Mouse (Mus musculus) naive thymus-derived CD4-positive, alpha-beta T cell, adult 5 months (primary cell): ENCODE results near the gene Siglece. TPM values are rescaled to one million over a fixed set of nuclear protein-coding genes. Genes with fewer than 3 reads are reported as not detected.

Experiments
- polyA plus RNA-seq: library from polyadenylated mRNA; unstranded; fragments of 100-300 nt; shearing (Covaris generic); gene quantifications from one replicate; pipeline ENCODE4 v1.2.1, GENCODE M21; 2017

Siglece gene
- 0.50 TPM for polyA plus RNA-seq

DNA sequence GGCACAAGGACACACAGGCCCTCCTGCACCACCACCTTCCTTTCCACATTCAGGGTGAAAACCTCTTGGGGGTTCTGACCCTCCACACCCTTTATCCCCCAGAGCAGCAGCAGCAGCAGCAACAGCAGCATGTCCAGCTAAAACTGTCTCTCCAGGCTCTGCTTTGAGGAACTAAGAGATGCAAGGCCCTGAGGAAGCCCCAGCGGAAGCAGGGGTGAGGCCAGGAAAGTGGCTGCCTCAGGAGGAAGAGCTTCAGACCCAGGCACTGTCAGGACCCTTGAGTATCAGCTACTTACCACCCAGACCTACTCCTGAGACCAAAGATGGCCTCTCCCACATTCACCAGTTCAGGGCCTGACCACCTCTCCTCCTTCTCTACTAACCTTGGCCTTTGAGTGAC, at the start of gene Siglece:
Gene Siglece (minus strand): TSS at position 160 of the 400 bp plus-strand sequence.

DNA sequence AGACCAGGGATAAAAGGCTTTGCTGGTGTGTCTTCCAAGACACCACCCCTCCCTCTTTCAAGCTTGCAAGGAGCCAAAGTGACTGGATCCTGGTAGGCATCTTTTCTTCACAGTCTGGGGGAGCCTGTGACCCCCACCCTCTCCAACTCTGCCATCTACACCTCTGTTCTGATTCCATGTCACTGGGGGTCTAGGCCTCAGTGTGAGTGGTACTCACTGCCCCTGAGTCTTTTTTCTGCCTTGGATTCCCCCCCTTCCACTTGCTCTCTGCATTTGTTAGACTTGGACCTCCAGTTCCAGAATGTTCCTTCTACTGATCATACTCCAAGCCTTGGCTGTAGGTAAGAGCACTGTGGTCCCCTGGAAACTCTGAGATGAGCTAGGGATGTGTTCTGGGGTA, 30.2 kb upstream of the Siglece start, which contains the start of gene Klk14:
Gene Klk14 (plus strand): TSS at position 301 of the 400 bp plus-strand sequence.

DNA sequence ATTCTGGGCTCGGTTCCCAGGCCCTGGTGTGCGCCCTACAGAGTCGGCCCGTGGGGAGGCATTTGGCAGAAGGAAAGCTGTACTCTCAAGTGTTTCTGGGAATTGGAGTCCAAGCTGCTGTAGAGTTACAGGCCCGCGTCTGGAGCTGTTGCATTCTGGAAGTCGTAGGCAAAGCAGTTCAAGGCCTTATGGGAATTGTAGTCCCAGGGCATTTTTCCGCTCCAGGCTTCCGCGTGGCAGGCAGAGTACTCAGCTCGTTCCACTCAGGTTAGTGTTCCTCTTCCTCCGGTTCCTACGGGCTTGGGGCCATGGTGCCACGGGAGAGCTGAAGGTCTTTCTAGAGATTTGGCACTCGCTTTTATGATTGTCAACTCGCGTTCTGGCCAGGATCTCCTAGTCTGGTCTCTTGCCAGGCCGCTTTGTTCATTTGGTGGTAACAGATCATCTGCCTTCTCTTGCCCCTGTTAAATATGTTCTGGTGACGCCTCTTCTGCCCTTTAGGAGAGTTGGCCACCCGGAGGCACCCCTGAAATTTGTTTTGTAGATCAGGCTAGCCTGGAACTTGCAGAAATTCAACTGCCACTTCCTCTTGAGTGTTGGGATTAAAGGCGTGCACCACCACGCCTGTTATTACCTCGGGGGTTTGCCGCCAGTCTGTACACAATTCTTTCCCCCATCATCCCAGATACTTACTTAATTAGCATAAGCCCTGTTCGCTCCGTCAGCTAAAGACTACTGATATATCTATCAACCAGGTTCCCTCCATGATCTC, 12.0 kb upstream of the Siglece start, which contains the start of gene Ctu1:
Gene Ctu1 (plus strand): TSS at position 208 of the 772 bp plus-strand sequence.

DNA sequence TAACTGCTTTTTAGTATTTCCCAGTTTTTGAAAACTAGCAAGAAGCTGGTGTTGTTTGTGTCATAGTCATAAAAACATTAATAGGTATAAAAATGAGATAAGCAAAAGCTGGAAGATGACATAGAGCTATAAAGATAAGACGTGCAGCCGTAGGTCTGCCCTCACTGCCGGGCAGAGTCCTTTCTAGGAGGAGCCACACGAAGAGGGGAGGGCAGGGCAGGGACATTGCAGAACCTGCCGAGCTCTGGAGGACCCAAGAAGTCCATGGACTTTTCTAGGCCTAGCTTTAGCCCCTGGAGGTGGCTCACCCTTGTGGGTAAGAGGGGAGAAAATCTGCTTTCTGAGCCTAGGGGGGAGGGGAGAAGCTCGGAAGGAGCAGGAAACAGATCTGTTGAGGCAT, 25.5 kb downstream of the Siglece start, which contains the start of gene Ceacam18:
Gene Ceacam18 (plus strand): TSS at position 208 of the 400 bp plus-strand sequence.

GRCm38 (mm10) chr7:43606896-43607742, 52.8 kb downstream of the Siglece start, which contains the start of gene Zfp819:
Zfp819 (plus strand) TSS chr7:43607169.

Other genes with a start within 250 kb of the Siglece start
- not detected for gene Lim2, start 232.5 kb downstream of the Siglece start, polyA plus RNA-seq
- gene Nkg7, start 223.1 kb downstream of the Siglece start, polyA plus RNA-seq: 3.4 TPM
- not detected for gene Cldnd2, start 219.4 kb downstream of the Siglece start, polyA plus RNA-seq
- 36.6 TPM for gene Etfb, start 216.1 kb downstream of the Siglece start, polyA plus RNA-seq
- gene Gm45233, start 216.0 kb downstream of the Siglece start, polyA plus RNA-seq: not detected
- 0.75 TPM for gene Vsig10l, start 197.0 kb downstream of the Siglece start, polyA plus RNA-seq
- gene Iglon5, start 170.1 kb downstream of the Siglece start, polyA plus RNA-seq: not detected
- not detected for gene 4931406B18Rik, start 154.2 kb downstream of the Siglece start, polyA plus RNA-seq
- gene Cd33, start 115.7 kb downstream of the Siglece start, polyA plus RNA-seq: not detected
- gene Zfp658, start 97.9 kb downstream of the Siglece start, polyA plus RNA-seq: 4.4 TPM
- 4.4 TPM for gene Zfp719, start 80.6 kb downstream of the Siglece start, polyA plus RNA-seq
- not detected for gene Zfp819, start 53.0 kb downstream of the Siglece start, polyA plus RNA-seq
- not detected for gene Ceacam18, start 25.5 kb downstream of the Siglece start, polyA plus RNA-seq
- 6.1 TPM for gene Ctu1, start 11.9 kb upstream of the Siglece start, polyA plus RNA-seq
- gene Klk14, start 30.3 kb upstream of the Siglece start, polyA plus RNA-seq: not detected
- not detected for gene Klk13, start 52.4 kb upstream of the Siglece start, polyA plus RNA-seq
- not detected for gene Klk12, start 108.7 kb upstream of the Siglece start, polyA plus RNA-seq
- not detected for gene Klk11, start 114.4 kb upstream of the Siglece start, polyA plus RNA-seq
- gene Klk10, start 120.9 kb upstream of the Siglece start, polyA plus RNA-seq: not detected
- not detected for gene Klk9, start 131.7 kb upstream of the Siglece start, polyA plus RNA-seq
- gene Klk8, start 137.4 kb upstream of the Siglece start, polyA plus RNA-seq: 69.3 TPM
- not detected for gene Klk7, start 151.1 kb upstream of the Siglece start, polyA plus RNA-seq
- not detected for gene Klk6, start 164.3 kb upstream of the Siglece start, polyA plus RNA-seq
- not detected for gene Klk5, start 181.8 kb upstream of the Siglece start, polyA plus RNA-seq
- not detected for gene Klk4, start 221.0 kb upstream of the Siglece start, polyA plus RNA-seq